Mouse (Mus musculus): Measurements from ENCODE around the gene Ptpru. TPM values are rescaled to one million over a fixed set of nuclear protein-coding genes. Genes with fewer than 3 reads are reported as not detected.
A peak's percentile ranks its signal among the peaks of the same experiment; 100 is the strongest.

The Ptpru gene
- polyA plus RNA-seq, 1 experiment from 2014 or later = 1.9 TPM

DNA sequence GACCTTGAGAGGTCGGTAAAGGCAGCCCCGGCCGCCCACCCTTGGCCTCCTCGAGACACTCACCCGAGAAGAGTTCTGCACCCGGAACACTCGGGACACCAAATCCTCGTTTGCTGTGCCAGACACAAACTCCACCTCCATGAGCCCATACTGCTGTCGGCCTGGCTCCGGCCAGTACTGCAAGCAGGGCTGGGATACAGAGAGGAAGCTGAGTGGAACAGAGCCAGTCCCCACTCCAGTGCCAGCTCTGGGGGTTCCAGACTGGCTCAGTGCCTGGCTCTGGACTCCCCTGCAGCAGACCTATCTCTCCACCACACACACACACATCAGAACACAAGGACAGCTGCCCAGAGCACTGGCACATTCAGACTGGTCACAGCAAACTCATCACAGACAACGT lies 66.7 kb downstream of the Ptpru start:
- no peaks in the 10 kb centered on the region for H3K9me3 ChIP-seq (replicated peaks)
- no peak overlapping the region for H3K27ac ChIP-seq
- H3K36me3 ChIP-seq = no peaks in the 10 kb centered on the region
- no peaks in the 10 kb centered on the region for H3K4me1 ChIP-seq (replicated peaks)
- no peak overlapping the region for H3K4me3 ChIP-seq
- H3K4me2 ChIP-seq = no peak overlapping the region
- peak; percentile 48; the same call in 1 of the 2 replicates for ATAC-seq (replicated peaks; ENCODE audit: insufficient number of reproducible peaks, insufficient read depth, low FRiP score, low read depth)
- H3K27me3 ChIP-seq = no peaks in the 10 kb centered on the region
- WGBS = 53% methylated on average over 11 of the region's 11 CpGs
- no peak overlapping the region for H3K9ac ChIP-seq

DNA sequence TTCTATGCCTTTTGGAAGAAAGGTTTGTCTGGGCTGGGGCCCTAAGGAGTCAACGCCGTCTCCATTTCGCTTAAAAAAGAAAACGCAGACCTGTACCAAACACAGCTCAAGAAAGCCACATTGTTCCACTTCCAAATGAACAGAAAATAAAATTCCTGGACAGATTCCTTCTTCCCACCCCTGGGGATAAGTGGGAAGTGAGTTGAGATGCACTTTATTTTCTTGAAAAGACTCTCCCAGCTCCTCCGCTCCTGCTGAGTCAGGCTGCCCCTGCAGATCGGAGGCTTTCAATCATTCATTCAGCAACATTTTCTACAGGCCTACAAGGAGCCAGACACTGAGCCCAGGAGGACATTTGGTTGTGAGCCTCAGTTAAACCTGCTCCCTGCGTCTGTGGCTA lies 74.2 kb downstream of the Ptpru start:
- Histone ChIP-seq H3K4me3 (no peak overlapping the region), H3K4me2 (no peak overlapping the region), H3K9ac (no peak overlapping the region), H3K9me3 (replicated peaks) (no peaks in the 10 kb centered on the region), H3K27ac (no peak overlapping the region), H3K36me3 (no peaks in the 10 kb centered on the region), H3K27me3 (no peaks in the 10 kb centered on the region), H3K4me1 (replicated peaks) (no peaks in the 10 kb centered on the region)
- WGBS = 80% methylated on average over 7 of the region's 7 CpGs
- ATAC-seq (replicated peaks; ENCODE audit: insufficient number of reproducible peaks, insufficient read depth, low FRiP score, low read depth) = no peak

DNA sequence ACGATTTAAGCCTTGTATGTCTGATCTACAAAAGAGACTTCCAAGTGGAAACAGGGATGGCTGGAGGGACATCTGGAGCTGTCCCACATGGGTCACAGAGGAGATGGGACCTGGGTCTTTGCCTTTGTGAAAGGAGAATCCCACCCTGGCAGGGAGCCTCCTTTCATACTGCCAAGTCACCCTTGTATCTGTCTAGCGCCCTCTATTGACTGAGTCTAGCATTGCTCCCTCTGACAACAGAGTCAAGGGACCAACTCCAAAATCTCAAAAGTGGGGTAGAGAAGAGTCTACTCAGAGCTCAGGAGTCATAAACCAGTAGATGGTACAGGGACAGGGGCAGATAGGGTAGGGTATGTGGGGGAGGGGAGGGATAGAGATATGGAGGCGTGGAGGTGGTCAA lies 74.6 kb downstream of the Ptpru start:
- no peaks in the 10 kb centered on the region for H3K4me1 ChIP-seq (replicated peaks)
- WGBS = 64% methylated on average over 3 of the region's 3 CpGs
- no peaks in the 10 kb centered on the region for H3K9me3 ChIP-seq (replicated peaks)
- no peaks in the 10 kb centered on the region for H3K36me3 ChIP-seq
- no peak overlapping the region for H3K4me3 ChIP-seq
- no peak overlapping the region for H3K4me2 ChIP-seq
- H3K9ac ChIP-seq = no peak overlapping the region
- H3K27me3 ChIP-seq = no peaks in the 10 kb centered on the region
- no peak overlapping the region for H3K27ac ChIP-seq
- no peak for ATAC-seq (replicated peaks; ENCODE audit: insufficient number of reproducible peaks, insufficient read depth, low FRiP score, low read depth)

- Histone ChIP-seq H3K27ac (no peak overlapping the region), H3K27me3 (no peaks in the 10 kb centered on the region), H3K9me3 (replicated peaks) (no peaks in the 10 kb centered on the region), H3K4me2 (no peak overlapping the region), H3K36me3 (no peaks in the 10 kb centered on the region), H3K4me1 (replicated peaks) (no peaks in the 10 kb centered on the region), H3K9ac (no peak overlapping the region), H3K4me3 (no peak overlapping the region)
- ATAC-seq (replicated peaks; ENCODE audit: insufficient number of reproducible peaks, insufficient read depth, low FRiP score, low read depth) = no peak
- 76% methylated on average over 8 of the region's 8 CpGs for WGBS
These were observed 75.8 kb downstream of the Ptpru start for GRCm38 (mm10) chr4:131762211-131762784.

- Histone ChIP-seq H3K4me3 (no peak overlapping the region), H3K9ac (no peak overlapping the region), H3K4me2 (no peak overlapping the region), H3K4me1 (replicated peaks) (no peaks in the 10 kb centered on the region), H3K27ac (no peak overlapping the region), H3K9me3 (replicated peaks) (no peaks in the 10 kb centered on the region), H3K36me3 (no peaks in the 10 kb centered on the region), H3K27me3 (no peaks in the 10 kb centered on the region; the same call in 1 of the 2 replicates)
- ATAC-seq (replicated peaks; ENCODE audit: insufficient number of reproducible peaks, insufficient read depth, low FRiP score, low read depth) = no peak
- 50% methylated on average over 10 of the region's 10 CpGs for WGBS
These were observed 85.8 kb downstream of the Ptpru start for GRCm38 (mm10) chr4:131752204-131752837.

GRCm38 (mm10) chr4:131751561-131751960 lies 86.5 kb downstream of the Ptpru start:
- no peak for ATAC-seq (replicated peaks; ENCODE audit: insufficient number of reproducible peaks, insufficient read depth, low FRiP score, low read depth)
- WGBS = 67% methylated on average over 7 of the region's 7 CpGs
- Histone ChIP-seq H3K27me3 (no peaks in the 10 kb centered on the region; the same call in 1 of the 2 replicates), H3K27ac (no peak overlapping the region), H3K36me3 (no peaks in the 10 kb centered on the region), H3K4me3 (no peak overlapping the region), H3K4me2 (no peak overlapping the region), H3K9me3 (replicated peaks) (no peaks in the 10 kb centered on the region), H3K4me1 (replicated peaks) (no peaks in the 10 kb centered on the region), H3K9ac (no peak overlapping the region)

GRCm38 (mm10) chr4:131749802-131750201 lies 88.3 kb downstream of the Ptpru start:
- H3K27me3 ChIP-seq = no peaks in the 10 kb centered on the region; the same call in 1 of the 2 replicates
- H3K36me3 ChIP-seq = no peaks in the 10 kb centered on the region
- no peak overlapping the region for H3K9ac ChIP-seq
- H3K27ac ChIP-seq = no peak overlapping the region
- H3K9me3 ChIP-seq (replicated peaks) = no peaks in the 10 kb centered on the region
- H3K4me3 ChIP-seq = no peak overlapping the region
- no peak overlapping the region for H3K4me2 ChIP-seq
- WGBS = 70% methylated on average over 6 of the region's 6 CpGs
- no peak for ATAC-seq (replicated peaks; ENCODE audit: insufficient number of reproducible peaks, insufficient read depth, low FRiP score, low read depth)
- H3K4me1 ChIP-seq (replicated peaks) = no peaks in the 10 kb centered on the region

- H3K4me3 ChIP-seq = no peak overlapping the region
- no peak overlapping the region for H3K4me2 ChIP-seq
- 52% methylated on average over 5 of the region's 5 CpGs for WGBS
- H3K4me1 ChIP-seq (replicated peaks) = 0 out of 2 replicates have a peak, but pooled peaks cover 2% of the 10 kb centered on the region
- no peaks in the 10 kb centered on the region for H3K36me3 ChIP-seq
- H3K9me3 ChIP-seq (replicated peaks) = no peaks in the 10 kb centered on the region
- H3K9ac ChIP-seq = no peak overlapping the region
- peak overlapping the region; percentile 6; the same call in 1 of the 2 replicates for H3K27ac ChIP-seq
- ATAC-seq (replicated peaks; ENCODE audit: insufficient number of reproducible peaks, insufficient read depth, low FRiP score, low read depth) = no peak
- H3K27me3 ChIP-seq = no peaks in the 10 kb centered on the region; the same call in none of the 2 replicates
These were observed 93.4 kb downstream of the Ptpru start for GRCm38 (mm10) chr4:131744685-131745043.

DNA sequence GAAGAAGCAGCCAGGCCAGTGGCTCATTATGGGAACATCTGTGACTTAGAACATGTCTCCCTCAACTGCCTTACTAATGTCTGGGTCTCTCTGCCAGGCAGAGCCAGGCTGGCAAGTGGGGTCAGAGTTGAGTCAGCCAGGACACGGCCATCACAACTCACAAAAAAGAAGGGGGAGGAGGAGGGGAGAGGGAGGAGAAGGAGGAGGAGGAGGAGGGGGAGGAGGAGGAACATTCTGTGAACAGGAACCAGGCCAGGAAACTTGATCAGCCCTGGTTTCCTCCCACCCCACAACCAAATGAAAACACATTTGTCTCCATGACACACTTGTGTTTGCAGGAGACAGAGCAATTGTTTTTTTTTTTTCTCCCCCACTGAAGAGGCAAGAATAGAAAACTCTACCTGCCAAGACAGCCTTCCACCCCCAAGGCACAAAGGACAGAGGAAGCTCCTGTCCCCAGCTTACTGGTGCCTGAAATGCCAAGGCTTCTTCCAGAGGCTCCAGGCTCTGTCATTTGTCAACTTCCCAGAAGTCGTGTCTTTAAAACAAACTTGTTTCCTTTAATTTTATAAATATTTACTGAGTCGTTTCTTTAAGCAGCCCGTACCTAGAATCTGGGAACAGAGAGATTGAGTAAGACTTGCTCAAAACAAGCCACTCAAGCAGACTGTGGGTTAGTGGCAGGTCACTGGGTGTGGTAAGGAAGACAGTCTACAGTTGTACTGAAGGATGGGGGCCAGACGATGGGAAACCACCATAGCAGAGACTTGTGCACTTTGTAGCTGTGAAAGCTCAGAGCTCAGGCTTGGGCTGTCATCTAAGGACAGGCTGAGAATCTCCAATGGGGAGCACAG lies 94.0 kb downstream of the Ptpru start:
- H3K27ac ChIP-seq = peak overlapping the region; percentile 6
- H3K9ac ChIP-seq = no peak overlapping the region
- H3K4me3 ChIP-seq = no peak overlapping the region
- 28% methylated on average over 5 of the region's 5 CpGs for WGBS
- ATAC-seq (replicated peaks; ENCODE audit: insufficient number of reproducible peaks, insufficient read depth, low FRiP score, low read depth) = no peak; the same call in 1 of the 2 replicates
- H3K27me3 ChIP-seq = no peaks in the 10 kb centered on the region; the same call in none of the 2 replicates
- no peak overlapping the region for H3K4me2 ChIP-seq
- 0 out of 2 replicates have a peak, but pooled peaks cover 2% of the 10 kb centered on the region for H3K4me1 ChIP-seq (replicated peaks)
- no peaks in the 10 kb centered on the region for H3K9me3 ChIP-seq (replicated peaks)
- H3K36me3 ChIP-seq = no peaks in the 10 kb centered on the region

- WGBS = 63% methylated on average over 13 of the region's 13 CpGs
- H3K4me1 ChIP-seq (replicated peaks) = 0 out of 2 replicates have a peak, but pooled peaks cover 2% of the 10 kb centered on the region
- H3K36me3 ChIP-seq = no peaks in the 10 kb centered on the region
- ATAC-seq (replicated peaks; ENCODE audit: insufficient number of reproducible peaks, insufficient read depth, low FRiP score, low read depth) = no peak
- no peak overlapping the region for H3K4me2 ChIP-seq
- H3K27me3 ChIP-seq = no peaks in the 10 kb centered on the region; the same call in 1 of the 2 replicates
- H3K4me3 ChIP-seq = no peak overlapping the region
- H3K9me3 ChIP-seq (replicated peaks) = no peaks in the 10 kb centered on the region
- H3K9ac ChIP-seq = no peak overlapping the region
- H3K27ac ChIP-seq = no peak overlapping the region
These were observed 95.1 kb downstream of the Ptpru start for GRCm38 (mm10) chr4:131743031-131743430.

DNA sequence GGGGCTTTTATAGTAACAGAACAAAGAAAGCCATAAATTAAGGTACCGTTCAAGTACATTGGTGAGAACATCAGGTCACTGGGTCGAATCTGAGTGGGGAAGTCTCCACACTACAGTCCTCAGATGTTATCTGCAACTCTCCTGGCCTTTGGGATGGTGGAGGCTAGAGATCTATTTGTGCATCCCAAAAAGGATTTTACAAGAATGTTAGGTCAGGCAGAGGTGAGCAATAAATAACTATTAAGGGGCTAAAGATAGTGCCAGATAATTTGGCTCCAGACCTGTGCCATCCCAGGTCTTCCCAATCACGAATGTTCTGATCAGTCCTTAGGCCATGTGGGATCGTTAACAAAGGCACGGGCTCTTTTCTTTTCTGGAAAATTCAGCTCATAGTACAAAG lies 97.5 kb downstream of the Ptpru start:
- H3K9me3 ChIP-seq (replicated peaks) = no peaks in the 10 kb centered on the region
- H3K27me3 ChIP-seq = no peaks in the 10 kb centered on the region; the same call in 1 of the 2 replicates
- ATAC-seq (replicated peaks; ENCODE audit: insufficient number of reproducible peaks, insufficient read depth, low FRiP score, low read depth) = no peak
- no peak overlapping the region for H3K4me2 ChIP-seq
- no peak overlapping the region for H3K4me3 ChIP-seq
- H3K4me1 ChIP-seq (replicated peaks) = 0 out of 2 replicates have a peak, but pooled peaks cover 2% of the 10 kb centered on the region
- no peaks in the 10 kb centered on the region for H3K36me3 ChIP-seq
- no peak overlapping the region for H3K27ac ChIP-seq
- 71% methylated on average over 5 of the region's 5 CpGs for WGBS
- H3K9ac ChIP-seq = no peak overlapping the region

All from heart, embryonic 15.5 days (tissue).